Mouse (Mus musculus) heart, adult 2 months (tissue): Measurements from ENCODE around the gene Rnf157.

Source experiments
- CTCF ChIP-seq: fragments of 200-600 bp; IDR thresholded peaks from 2 replicates; pipeline ENCODE4 v1.8.1; 2022; ENCODE audit warnings: antibody characterized with exemption, mild to moderate bottlenecking, moderate library complexity
- EP300 ChIP-seq: fragments of 200-500 bp; IDR thresholded peaks from 2 replicates; pipeline ENCODE4 v1.6.1; 2011; ENCODE audit warnings: low read depth, low read length, control low read depth; ENCODE audit not compliant: insufficient read depth
- POLR2A ChIP-seq: fragments of 200-500 bp; IDR thresholded peaks from 2 replicates; pipeline ENCODE4 v1.6.1; 2011; ENCODE audit warnings: mild to moderate bottlenecking, low read depth, low read length, control low read depth; ENCODE audit not compliant: insufficient read depth

- TF ChIP-seq CTCF (no peak), POLR2A (no peak), EP300 (no peak)
Observed at GRCm38 (mm10) chr11:116359652-116360051, 53.2 kb downstream of the Rnf157 start.
